Mouse (Mus musculus): ENCODE measurements around the gene Sec11a.

Gene Sec11a

DNA sequence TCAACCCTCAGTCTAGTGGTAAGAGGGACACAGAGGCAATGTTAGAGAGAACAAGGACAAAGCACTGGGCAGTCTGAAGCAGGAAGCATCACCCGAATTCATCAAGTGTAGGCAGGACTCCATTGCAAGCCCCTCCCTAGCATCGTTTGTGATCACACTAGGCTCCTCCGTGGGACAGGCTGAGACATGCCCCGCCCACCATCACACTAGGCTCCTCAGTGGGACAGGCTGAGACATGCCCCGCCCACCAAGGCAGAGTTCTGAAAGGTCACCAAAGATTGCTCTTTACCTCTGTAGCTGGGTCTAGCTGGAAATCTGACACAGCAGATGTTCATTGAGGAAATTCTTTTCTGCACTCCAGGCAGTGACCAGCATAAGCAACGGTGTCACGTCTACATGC is 36.5 kb downstream of the Sec11a start:
- no peak for TF ChIP-seq GATA4 (IDR thresholded peaks at IDR 0.05; ENCODE audit: insufficient replicate concordance, low read length)

DNA sequence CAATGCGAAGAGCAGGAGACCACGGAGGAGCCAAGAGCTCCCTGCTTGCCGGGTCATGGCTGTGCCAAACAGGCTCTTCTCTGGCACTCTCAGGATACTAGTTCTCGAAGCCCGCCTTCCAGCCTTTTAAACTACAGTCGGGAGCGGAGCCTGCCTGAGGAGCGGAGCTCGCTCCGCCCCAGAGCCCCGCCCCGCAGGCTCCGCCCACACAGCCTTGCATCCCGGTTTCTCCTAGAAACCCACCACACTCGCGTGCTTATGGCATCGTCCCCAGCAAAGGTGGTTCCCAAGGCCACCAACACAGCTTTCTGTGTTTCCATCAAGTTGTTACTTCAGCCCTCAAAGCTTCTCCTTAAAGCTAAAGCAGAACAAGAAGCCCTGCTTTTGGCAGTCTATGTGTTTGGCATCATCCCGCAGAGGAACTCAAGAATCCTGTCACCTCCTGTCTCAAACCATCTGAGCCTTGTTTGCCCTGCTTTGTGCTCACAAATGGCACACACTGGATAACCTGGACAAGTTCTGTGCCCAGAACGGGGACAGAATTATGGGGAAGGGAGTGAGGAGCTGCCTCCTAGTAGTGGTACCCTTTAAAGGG is 42.6 kb downstream of the Sec11a start, which contains the start of gene Nmb:
TSS of gene Nmb (minus strand) at position 156 of the 595 bp plus-strand sequence.
- no peak for TF ChIP-seq GATA4 (IDR thresholded peaks at IDR 0.05; ENCODE audit: insufficient replicate concordance, low read length)

DNA sequence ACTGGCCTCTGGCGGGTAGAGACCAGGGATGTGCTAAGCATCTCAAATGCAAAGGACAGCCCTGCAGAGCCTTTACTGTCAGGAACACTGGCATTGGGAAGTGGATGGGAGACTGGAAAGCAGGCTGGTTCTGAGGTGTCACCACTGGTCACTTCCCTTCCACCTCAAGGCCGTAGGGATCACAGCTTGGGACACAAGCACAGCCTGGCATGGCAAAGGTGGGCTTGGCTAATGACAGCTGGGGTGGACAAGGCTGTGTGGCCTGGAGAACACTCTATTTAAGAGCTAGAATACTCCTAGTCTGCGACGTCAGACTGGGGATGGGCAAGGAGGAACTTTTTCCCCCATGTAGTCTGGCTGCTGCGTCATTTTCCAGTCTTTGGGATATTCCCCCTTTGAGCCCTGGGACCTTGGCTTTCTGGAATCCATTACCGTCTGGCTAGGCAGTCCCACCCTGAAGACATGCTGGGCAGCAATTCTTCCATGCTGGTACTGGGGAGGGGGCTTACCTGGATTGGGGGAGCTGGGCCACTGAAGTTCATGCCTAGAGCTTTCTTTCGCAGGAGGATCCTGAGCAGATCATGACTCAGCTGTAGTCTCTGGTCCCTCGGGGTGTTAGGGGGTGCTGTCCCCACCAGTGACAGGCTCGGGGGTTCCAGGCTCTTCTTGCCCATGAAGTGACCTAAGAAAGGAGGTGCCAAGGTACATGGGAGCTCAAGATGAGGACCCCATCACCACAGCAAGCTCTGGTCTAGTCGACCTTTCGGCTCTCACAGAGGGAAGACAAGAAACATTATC is 43.8 kb downstream of the Sec11a start:
- no peak for TF ChIP-seq GATA4 (IDR thresholded peaks at IDR 0.05; ENCODE audit: insufficient replicate concordance, low read length)

DNA sequence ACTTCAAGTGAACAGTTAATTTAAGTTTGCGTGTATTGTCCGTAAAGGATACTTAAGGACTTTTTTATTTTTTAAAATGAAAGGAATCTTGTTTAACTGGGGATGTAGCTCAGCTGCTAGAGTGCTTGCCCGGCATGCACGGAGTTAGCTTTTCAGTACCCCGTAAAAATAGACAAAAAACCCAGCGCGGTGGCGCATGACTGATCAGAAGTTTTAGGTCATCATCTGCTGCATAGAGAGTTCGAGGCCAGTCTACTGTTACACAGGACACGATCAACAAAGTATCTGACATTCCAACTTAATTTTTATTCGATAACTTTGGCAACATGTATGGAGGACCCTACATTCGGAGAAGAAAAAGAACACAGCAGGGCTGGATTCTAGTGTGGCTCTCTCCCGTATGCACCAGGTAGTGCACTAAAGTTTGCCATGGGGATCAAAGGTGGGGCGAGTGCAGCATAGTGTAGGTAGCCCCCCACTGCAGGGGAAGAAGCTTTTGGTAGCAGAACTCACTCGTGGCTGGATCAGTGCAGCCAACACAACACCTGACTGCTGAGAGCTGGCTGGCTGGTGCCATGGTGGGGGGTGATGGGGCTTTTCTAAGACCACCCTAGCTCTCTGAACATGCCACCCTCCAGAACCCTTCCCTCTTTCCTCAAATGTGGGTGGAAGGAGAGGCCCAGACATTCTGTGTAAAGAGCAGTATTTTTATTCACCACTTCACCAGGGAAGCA is 45.9 kb downstream of the Sec11a start:
- TF ChIP-seq GATA4 (IDR thresholded peaks at IDR 0.05; ENCODE audit: insufficient replicate concordance, low read length) = no peak

DNA sequence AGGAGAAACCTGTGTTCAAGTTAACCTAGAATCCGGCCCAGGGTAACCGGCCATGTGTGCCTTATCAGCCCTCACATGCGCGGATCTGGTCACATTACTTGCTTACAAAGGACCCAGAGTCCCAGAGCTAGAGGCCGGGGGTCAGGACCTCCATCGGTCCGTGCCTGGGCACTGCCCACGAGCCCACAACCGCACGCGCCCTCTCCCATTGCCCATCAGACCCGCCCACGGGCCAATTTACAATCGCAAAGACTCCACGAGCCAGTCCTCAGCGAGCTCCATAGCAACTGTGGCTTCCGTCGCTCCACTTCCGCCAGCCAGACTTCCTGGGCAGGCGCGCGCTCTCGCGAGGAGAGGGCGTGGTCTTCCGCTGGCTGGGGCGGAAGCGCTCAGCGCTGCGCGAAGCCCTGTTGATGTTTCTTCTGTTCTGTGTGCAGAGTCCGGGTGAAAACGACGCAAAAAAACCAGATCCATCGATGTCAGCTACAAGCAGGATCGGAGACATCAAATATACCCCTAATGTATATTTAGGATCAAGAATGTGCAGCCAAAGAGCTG is 46.6 kb downstream of the Sec11a start, which contains the start of gene Wdr73:
TSS of gene Wdr73 (minus strand) at position 326 of the 558 bp plus-strand sequence.
- peak; percentile 42; the same call in 1 of the 2 replicates for TF ChIP-seq GATA4 (IDR thresholded peaks at IDR 0.05; ENCODE audit: insufficient replicate concordance, low read length)

DNA sequence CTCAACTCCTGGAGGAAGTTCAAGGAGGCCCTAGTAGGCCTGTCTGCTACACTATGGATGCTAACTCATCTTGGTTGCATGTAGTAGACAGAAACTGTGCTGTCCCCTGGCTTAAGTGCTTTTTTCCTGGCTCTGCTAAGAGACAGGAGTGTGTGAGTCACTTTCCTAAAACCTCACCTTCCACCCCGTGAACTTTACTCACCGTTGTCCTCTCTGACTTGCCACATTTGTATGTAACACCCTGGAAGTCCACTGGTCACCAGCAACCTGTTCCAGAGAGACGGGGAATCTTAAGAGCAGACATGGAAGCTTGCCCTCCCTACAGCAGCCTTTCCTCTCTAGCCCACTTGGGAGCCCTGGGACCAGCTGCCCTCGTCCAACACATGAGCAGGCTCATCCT is 49.9 kb downstream of the Sec11a start:
- no peak for TF ChIP-seq GATA4 (IDR thresholded peaks at IDR 0.05; ENCODE audit: insufficient replicate concordance, low read length)

DNA sequence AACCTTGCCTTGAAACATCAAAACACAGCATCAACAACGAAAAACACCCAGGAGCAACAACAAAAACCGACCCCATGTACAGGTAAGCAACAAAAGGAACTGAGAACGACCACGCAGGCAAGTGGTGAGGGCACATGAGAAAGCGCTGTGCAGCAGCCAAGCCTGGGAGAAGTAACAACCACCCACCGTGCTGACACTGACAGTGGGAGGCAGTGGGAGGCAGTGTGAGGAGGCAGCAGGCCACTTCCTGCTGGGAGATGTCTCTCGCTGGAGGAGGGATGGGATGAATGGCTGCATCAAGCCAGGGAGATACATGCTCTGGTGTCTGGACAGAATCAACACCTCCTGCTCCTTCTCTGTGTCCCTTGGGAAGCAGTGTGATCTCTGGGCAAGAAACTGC is 50.4 kb downstream of the Sec11a start:
- no peak for TF ChIP-seq GATA4 (IDR thresholded peaks at IDR 0.05; ENCODE audit: insufficient replicate concordance, low read length)

DNA sequence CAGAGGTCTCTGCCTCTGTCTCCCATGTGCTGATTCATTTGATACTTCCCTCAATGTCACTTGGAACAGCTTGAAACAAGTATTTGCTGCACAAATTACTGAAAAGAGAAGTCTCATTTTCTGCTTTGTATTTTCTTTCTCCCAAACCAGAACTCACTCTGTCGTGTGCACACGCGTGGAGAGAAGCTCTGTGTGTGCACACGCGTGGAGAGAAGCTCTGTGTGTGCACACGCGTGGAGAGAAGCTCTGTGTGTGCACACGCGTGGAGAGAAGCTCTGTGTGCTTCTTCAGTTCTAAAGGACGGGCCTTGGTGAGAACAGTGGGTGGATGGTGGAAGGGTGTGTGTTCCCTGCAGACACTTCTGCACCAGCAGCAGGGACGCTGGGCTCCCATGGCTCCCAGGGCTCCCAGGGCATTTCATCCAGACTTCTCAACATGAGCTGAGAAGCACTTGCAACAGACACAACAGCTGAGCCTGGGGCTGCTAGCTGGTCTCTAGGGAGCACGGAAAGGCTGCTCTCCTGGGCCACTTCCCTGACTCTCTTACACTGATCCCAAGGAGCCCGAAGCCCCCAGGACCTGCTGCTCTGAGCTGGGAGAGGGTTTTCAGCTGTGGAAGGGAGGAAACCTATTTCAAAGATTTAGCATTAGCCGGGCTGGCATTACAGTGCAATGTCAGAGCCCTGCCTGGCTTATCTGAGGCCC is 52.6 kb downstream of the Sec11a start:
- no peak for TF ChIP-seq GATA4 (IDR thresholded peaks at IDR 0.05; ENCODE audit: insufficient replicate concordance, low read length)

DNA sequence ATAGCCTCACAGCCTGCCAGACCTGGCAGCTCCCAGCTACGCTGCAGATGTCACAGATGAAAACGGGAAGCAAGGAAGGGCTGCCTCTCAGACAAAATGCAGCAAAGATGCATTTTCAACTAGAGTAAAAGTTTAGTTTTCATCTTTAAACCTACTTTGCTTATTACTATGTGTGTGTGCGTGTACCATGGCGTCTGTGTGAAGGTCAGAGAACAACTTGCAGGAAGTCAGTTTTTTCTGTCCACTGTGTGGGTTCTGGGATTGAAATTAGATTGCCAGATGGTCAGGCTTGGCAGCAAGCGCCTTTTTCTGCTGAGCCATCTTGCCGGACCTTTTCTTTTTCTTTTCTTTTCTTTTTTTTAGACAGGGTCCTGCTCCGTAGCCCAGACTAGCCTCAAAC is 53.4 kb downstream of the Sec11a start:
- TF ChIP-seq GATA4 (IDR thresholded peaks at IDR 0.05; ENCODE audit: insufficient replicate concordance, low read length) = no peak

DNA sequence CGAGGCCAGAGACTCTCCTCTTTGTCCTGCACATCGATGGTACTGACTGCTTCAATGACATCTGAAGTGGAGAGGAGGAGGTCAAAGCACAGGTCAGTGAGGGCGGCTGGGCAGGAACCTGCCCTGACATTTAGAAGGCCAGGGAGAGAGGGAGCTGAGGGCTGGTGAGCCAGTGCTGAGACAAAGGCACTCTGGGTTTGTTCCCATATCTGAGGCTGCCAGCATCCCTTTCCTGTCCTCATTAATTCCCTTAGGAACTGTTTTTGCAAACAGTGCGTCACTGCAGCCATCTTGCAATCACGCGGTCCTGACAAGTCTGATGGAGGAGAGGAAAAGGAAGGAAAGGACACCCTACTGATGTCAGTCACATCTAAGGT is 53.8 kb downstream of the Sec11a start:
- peak; percentile 29; the same call in 1 of the 2 replicates for TF ChIP-seq GATA4 (IDR thresholded peaks at IDR 0.05; ENCODE audit: insufficient replicate concordance, low read length)

DNA sequence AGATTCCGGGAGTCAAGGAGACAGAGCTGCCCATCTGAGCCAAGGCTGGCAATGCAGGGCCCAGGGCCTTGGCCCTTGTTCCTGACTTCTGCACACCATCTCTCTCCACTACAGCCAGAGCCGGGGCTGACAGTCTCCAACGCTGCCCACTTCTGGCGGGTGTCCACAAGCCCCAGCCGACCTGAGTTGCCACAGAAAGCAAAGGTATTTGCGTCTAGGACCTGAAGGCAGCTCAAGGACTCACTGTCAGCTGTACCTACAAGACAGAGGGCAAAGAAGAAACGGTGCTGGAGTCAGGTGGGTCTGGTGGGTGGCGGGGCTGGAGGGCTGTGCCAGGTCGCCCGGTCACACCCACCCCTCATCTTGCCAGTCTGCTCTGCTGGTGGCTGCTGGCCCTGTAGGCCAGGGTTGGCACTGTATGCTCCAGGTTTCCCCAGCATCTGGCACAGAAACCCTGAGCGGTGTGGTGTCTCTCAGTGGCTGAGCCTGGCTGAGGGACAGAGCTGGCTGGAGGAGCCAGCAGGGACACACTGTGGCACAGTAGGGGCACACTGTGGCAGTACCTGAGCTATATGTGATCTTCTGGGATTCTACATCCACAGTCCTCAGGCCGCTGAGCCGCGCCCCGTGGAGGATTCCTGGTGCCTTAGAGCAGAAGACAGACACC is 54.4 kb downstream of the Sec11a start:
- TF ChIP-seq GATA4 (IDR thresholded peaks at IDR 0.05; ENCODE audit: insufficient replicate concordance, low read length) = no peak

DNA sequence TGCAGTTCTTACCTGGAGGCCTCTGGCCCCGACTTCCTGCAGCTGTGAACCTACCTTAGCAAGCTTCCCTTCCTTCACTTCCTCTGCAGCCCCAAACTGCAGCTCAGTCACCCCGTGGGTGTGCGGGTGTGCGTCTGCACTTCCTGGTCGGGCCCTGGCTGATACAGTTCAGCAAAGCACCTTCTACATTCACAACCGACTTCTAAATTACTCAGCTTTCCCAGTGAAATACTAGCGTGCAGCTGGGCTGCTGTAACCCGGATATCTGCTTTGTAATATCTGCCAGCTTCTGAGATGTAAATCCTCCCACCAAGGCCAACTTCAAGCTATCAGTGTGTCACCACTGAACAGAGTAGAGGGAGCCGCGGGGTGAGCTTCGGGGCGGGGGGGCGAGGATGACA is 57.7 kb downstream of the Sec11a start:
- TF ChIP-seq GATA4 (IDR thresholded peaks at IDR 0.05; ENCODE audit: insufficient replicate concordance, low read length) = no peak

DNA sequence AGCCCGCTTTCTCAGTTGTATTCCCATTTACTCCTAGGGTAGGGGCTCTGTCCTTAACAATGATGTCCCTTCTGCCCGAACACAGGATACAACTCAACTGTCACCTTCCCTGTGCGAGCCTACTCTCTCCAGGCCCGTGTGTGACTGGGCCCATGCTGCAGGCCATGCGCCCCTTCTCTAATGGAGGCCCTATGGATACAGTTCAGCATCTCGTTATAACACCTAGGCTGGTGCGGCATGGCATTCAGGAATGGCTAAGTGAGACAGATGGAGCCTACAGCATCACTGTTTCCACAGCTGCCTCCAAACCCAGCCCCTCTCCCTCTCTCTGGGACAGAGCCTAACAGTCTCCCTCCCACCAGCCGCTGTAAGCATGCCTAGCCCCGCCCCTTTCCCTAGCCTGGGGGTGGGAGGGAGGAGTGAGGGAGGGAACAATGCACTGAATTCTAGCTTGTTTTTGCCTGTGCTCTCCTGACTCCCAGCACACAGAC is 58.5 kb downstream of the Sec11a start:
- TF ChIP-seq GATA4 (IDR thresholded peaks at IDR 0.05; ENCODE audit: insufficient replicate concordance, low read length) = no peak

DNA sequence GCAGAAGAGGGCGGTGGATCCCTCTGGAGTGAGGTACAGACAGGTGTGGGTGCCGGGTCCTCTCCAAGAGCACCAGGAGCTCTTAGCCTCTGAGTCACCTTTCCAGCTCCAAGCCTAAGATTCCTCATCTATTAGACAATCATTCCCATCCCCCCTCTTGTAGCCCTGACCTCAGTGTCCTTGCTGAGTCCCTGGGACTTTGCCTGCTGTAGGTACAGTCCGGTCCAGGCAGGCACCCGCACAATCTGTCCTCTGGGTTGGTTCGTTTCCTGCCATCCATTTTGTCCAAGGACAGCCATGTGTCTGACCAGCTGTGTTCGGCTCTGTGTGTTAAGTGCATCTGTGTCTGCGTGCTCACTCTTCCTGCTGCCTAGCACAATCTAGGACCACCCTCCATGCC is 59.0 kb downstream of the Sec11a start:
- TF ChIP-seq GATA4 (IDR thresholded peaks at IDR 0.05; ENCODE audit: insufficient replicate concordance, low read length) = no peak

Measured in liver, adult (tissue).